Mouse (Mus musculus) CH12.LX (cell line): ENCODE results near the gene Rreb1. TPM values are rescaled to one million over a fixed set of nuclear protein-coding genes. Genes with fewer than 3 reads are reported as not detected.

Source experiments
- DNase-seq: peaks from one replicate; pipeline ENCODE4 v3.0.0-alpha.2; 2013; ENCODE audit errors: extremely low read depth
- H3K27ac ChIP-seq: 2 replicates; pipeline ENCODE4 v1.5.1; 2012; ENCODE audit warnings: low read depth, mild to moderate bottlenecking, control low read depth, moderate library complexity; ENCODE audit not compliant: insufficient read depth
- H3K27me3 ChIP-seq: replicated peaks from 2 replicates; pipeline ENCODE3; 2012; ENCODE audit warnings: inconsistent platforms
- H3K36me3 ChIP-seq, 2 experiments: replicated peaks in 1 of 2; 2 replicates each; pipeline versions ENCODE3 to v1.6.1; 2012; ENCODE audit warnings: inconsistent platforms in 1 of 2, low read length in 1 of 2, mild to moderate bottlenecking in 1 of 2, mixed read lengths in 1 of 2, moderate library complexity in 1 of 2; ENCODE audit not compliant: control insufficient read depth in 1 of 2, insufficient read depth in 1 of 2
- H3K4me1 ChIP-seq, 2 experiments: 2 replicates each; pipeline ENCODE4 v1.6.1; 2012; ENCODE audit warnings: inconsistent platforms in 1 of 2, moderate library complexity in 1 of 2; ENCODE audit not compliant: insufficient read depth in 2 of 2, control insufficient read depth in 1 of 2
- H3K4me2 ChIP-seq: 2 replicates; pipeline ENCODE4 v1.6.1; 2012; ENCODE audit warnings: low read depth, mild to moderate bottlenecking, control low read depth; ENCODE audit not compliant: poor library complexity, insufficient read depth, severe bottlenecking
- H3K4me3 ChIP-seq, 3 experiments: fragments of 150-350 bp in 1 of 3; sonication (generic) in 1 of 3; replicated peaks in 1 of 3; 2 replicates each; pipeline versions ENCODE3 to v1.5.1; 2011 to 2012; ENCODE audit warnings: low read depth in 2 of 3, low read length in 2 of 3, mild to moderate bottlenecking in 2 of 3, moderate library complexity in 2 of 3, control low read depth in 1 of 3, improper control_type of control experiment in 1 of 3, inconsistent platforms in 1 of 3, mixed read lengths in 1 of 3; ENCODE audit not compliant: poor library complexity in 1 of 3
- H3K79me2 ChIP-seq: replicated peaks from 2 replicates; pipeline ENCODE4 v1.6.1; 2012; ENCODE audit warnings: mild to moderate bottlenecking, moderate library complexity; ENCODE audit not compliant: control insufficient read depth, poor library complexity, insufficient read depth, severe bottlenecking; ENCODE audit errors: extremely low read depth
- H3K9ac ChIP-seq: 2 replicates; pipeline ENCODE4 v1.6.1; 2012; ENCODE audit warnings: low read depth, mild to moderate bottlenecking, control low read depth, moderate library complexity; ENCODE audit not compliant: insufficient read depth
- H3K9me3 ChIP-seq: replicated peaks from 2 replicates; pipeline ENCODE3; 2012; ENCODE audit warnings: low read length, inconsistent platforms, mixed read lengths
- BHLHE40 ChIP-seq: IDR thresholded peaks from 2 replicates; pipeline ENCODE4 v1.6.1; 2011; ENCODE audit warnings: mild to moderate bottlenecking, low read depth, low read length, improper control_type of control experiment
- CHD1 ChIP-seq: IDR thresholded peaks from 2 replicates; pipeline ENCODE4 v1.6.1; 2012; ENCODE audit warnings: low read depth, low read length, improper control_type of control experiment, inconsistent platforms
- CHD2 ChIP-seq: IDR thresholded peaks from 2 replicates; pipeline ENCODE4 v1.6.1; 2011; ENCODE audit warnings: low read length, improper control_type of control experiment
- CTCF ChIP-seq, 2 experiments: IDR thresholded peaks in 1 of 2; conservative IDR thresholded peaks in 1 of 2; 2 replicates each; pipeline ENCODE4 v1.5.1; 2011 to 2012; ENCODE audit warnings: low read depth in 2 of 2, low read length in 2 of 2, improper control_type of control experiment in 1 of 2, inconsistent platforms in 1 of 2, mild to moderate bottlenecking in 1 of 2, moderate library complexity in 1 of 2
- E2F4 ChIP-seq: IDR thresholded peaks from 2 replicates; pipeline ENCODE4 v1.6.1; 2011; ENCODE audit warnings: low read depth, low read length, improper control_type of control experiment; ENCODE audit not compliant: insufficient replicate concordance
- ELF1 ChIP-seq: IDR thresholded peaks from 2 replicates; pipeline ENCODE4 v1.6.1; 2014; ENCODE audit warnings: low read depth, mild to moderate bottlenecking, inconsistent platforms, low read length, improper control_type of control experiment
- EP300 ChIP-seq: IDR thresholded peaks from 2 replicates; pipeline ENCODE4 v1.6.1; 2011; ENCODE audit warnings: low read length, improper control_type of control experiment
- ETS1 ChIP-seq: conservative IDR thresholded peaks from 2 replicates; pipeline ENCODE4 v1.6.1; 2012; ENCODE audit warnings: low read depth, mild to moderate bottlenecking, inconsistent platforms, low read length, improper control_type of control experiment, moderate library complexity
- GABPA ChIP-seq: IDR thresholded peaks from 2 replicates; pipeline ENCODE4 v1.6.1; 2012; ENCODE audit warnings: low read depth, low read length, improper control_type of control experiment, inconsistent platforms; ENCODE audit not compliant: insufficient replicate concordance
- HCFC1 ChIP-seq: IDR thresholded peaks from 2 replicates; pipeline ENCODE4 v1.6.1; 2012; ENCODE audit warnings: low read depth, mild to moderate bottlenecking, inconsistent platforms, low read length, improper control_type of control experiment
- IRF4 ChIP-seq: IDR thresholded peaks from 2 replicates; pipeline ENCODE4 v1.6.1; 2014; ENCODE audit warnings: low read depth, mild to moderate bottlenecking, inconsistent platforms, low read length, improper control_type of control experiment
- JUN ChIP-seq: IDR thresholded peaks from 2 replicates; pipeline ENCODE4 v1.6.1; 2011; ENCODE audit warnings: low read depth, mild to moderate bottlenecking, low read length, improper control_type of control experiment, moderate library complexity; ENCODE audit not compliant: insufficient read depth
- JUND ChIP-seq: conservative IDR thresholded peaks from 2 replicates; pipeline ENCODE4 v1.6.1; 2011; ENCODE audit warnings: low read depth, low read length, improper control_type of control experiment
- KAT2A ChIP-seq: IDR thresholded peaks from 2 replicates; pipeline ENCODE4 v1.6.1; 2012; ENCODE audit warnings: low read length, improper control_type of control experiment, inconsistent platforms; ENCODE audit not compliant: insufficient replicate concordance
- MAFK ChIP-seq: IDR thresholded peaks from 2 replicates; pipeline ENCODE4 v1.6.1; 2011; ENCODE audit warnings: low read length, improper control_type of control experiment; ENCODE audit not compliant: insufficient replicate concordance
- MAX ChIP-seq: IDR thresholded peaks from 2 replicates; pipeline ENCODE4 v1.6.1; 2011; ENCODE audit warnings: low read length, improper control_type of control experiment
- MAZ ChIP-seq: IDR thresholded peaks from 2 replicates; pipeline ENCODE4 v1.6.1; 2012; ENCODE audit warnings: low read depth, mild to moderate bottlenecking, inconsistent platforms, low read length, improper control_type of control experiment, moderate library complexity
- MEF2A ChIP-seq: IDR thresholded peaks from 2 replicates; pipeline ENCODE4 v1.6.1; 2014; ENCODE audit warnings: low read depth, mild to moderate bottlenecking, inconsistent platforms, low read length, improper control_type of control experiment, borderline replicate concordance
- MXI1 ChIP-seq: IDR thresholded peaks from 2 replicates; pipeline ENCODE4 v1.6.1; 2011; ENCODE audit warnings: mild to moderate bottlenecking, low read depth, low read length, improper control_type of control experiment
- MYC ChIP-seq: IDR thresholded peaks from 2 replicates; pipeline ENCODE4 v1.6.1; 2011; ENCODE audit warnings: low read depth, mild to moderate bottlenecking, improper control_type of control experiment, low read length
- NELFE ChIP-seq: IDR thresholded peaks from 2 replicates; pipeline ENCODE4 v1.6.1; 2011; ENCODE audit warnings: low read depth, low read length, improper control_type of control experiment
- NRF1 ChIP-seq: IDR thresholded peaks from 2 replicates; pipeline ENCODE4 v1.6.1; 2014; ENCODE audit warnings: low read depth, mild to moderate bottlenecking, inconsistent platforms, low read length, improper control_type of control experiment, moderate library complexity
- PAX5 ChIP-seq: IDR thresholded peaks from 2 replicates; pipeline ENCODE4 v1.6.1; 2012; ENCODE audit warnings: low read length, inconsistent platforms, mixed read lengths
- POLR2A ChIP-seq: IDR thresholded peaks from 2 replicates; pipeline ENCODE4 v1.6.1; 2011; ENCODE audit warnings: low read depth, mild to moderate bottlenecking, improper control_type of control experiment, low read length
- POLR2AphosphoS2 ChIP-seq: IDR thresholded peaks from 2 replicates; pipeline ENCODE4 v1.6.1; 2011; ENCODE audit warnings: low read depth, low read length, improper control_type of control experiment
- RAD21 ChIP-seq: IDR thresholded peaks from 2 replicates; pipeline ENCODE4 v1.6.1; 2011; ENCODE audit warnings: low read depth, mild to moderate bottlenecking, low read length, improper control_type of control experiment, moderate library complexity
- RCOR1 ChIP-seq: conservative IDR thresholded peaks from 2 replicates; pipeline ENCODE4 v1.6.1; 2012; ENCODE audit warnings: low read depth, mild to moderate bottlenecking, inconsistent platforms, low read length, improper control_type of control experiment
- SIN3A ChIP-seq: IDR thresholded peaks from 2 replicates; pipeline ENCODE4 v1.6.1; 2012; ENCODE audit warnings: low read length, improper control_type of control experiment, inconsistent platforms
- SMC3 ChIP-seq: IDR thresholded peaks from 2 replicates; pipeline ENCODE4 v1.6.1; 2011; ENCODE audit warnings: low read depth, low read length, improper control_type of control experiment
- TBP ChIP-seq: conservative IDR thresholded peaks from 2 replicates; pipeline ENCODE4 v1.6.1; 2011; ENCODE audit warnings: low read depth, low read length, improper control_type of control experiment
- TCF12 ChIP-seq: IDR thresholded peaks from 2 replicates; pipeline ENCODE4 v1.6.1; 2014; ENCODE audit warnings: low read depth, mild to moderate bottlenecking, inconsistent platforms, low read length, improper control_type of control experiment
- UBTF ChIP-seq: IDR thresholded peaks from 2 replicates; pipeline ENCODE4 v1.6.1; 2012; ENCODE audit warnings: low read depth, mild to moderate bottlenecking, inconsistent platforms, low read length, improper control_type of control experiment, moderate library complexity
- USF1 ChIP-seq: IDR thresholded peaks from 2 replicates; pipeline ENCODE4 v1.6.1; 2014; ENCODE audit warnings: low read depth, mild to moderate bottlenecking, inconsistent platforms, low read length, improper control_type of control experiment
- USF2 ChIP-seq: conservative IDR thresholded peaks from 2 replicates; pipeline ENCODE4 v1.6.1; 2011; ENCODE audit warnings: low read depth, low read length, improper control_type of control experiment
- ZC3H11A ChIP-seq: IDR thresholded peaks from 2 replicates; pipeline ENCODE4 v1.6.1; 2012; ENCODE audit warnings: low read depth, mild to moderate bottlenecking, inconsistent platforms, low read length, improper control_type of control experiment
- ZMIZ1 ChIP-seq: IDR thresholded peaks from 2 replicates; pipeline ENCODE4 v1.6.1; 2012; ENCODE audit warnings: low read depth, mild to moderate bottlenecking, inconsistent platforms, low read length, improper control_type of control experiment
- ZNF384 ChIP-seq: IDR thresholded peaks from 2 replicates; pipeline ENCODE4 v1.6.1; 2012; ENCODE audit warnings: low read depth, low read length, improper control_type of control experiment, inconsistent platforms
- dilution Hi-C: fragments of 300-500 bp; cut with MboI; formaldehyde crosslinking; loops from 2 replicates; pipeline ENCODE4 v1.14.3; 2020; ENCODE audit warnings: low sequenced_read_pairs; ENCODE audit not compliant: extremely low pct_unique_long_range_greater_than_20kb, extremely low pct_ligation_motif_present
- in situ Hi-C: fragments of 300-500 bp; cut with MboI; formaldehyde crosslinking; loops from 3 replicates; pipeline ENCODE4 v1.14.3; 2019; ENCODE audit warnings: low sequenced_read_pairs, low pct_ligation_motif_present, low pct_unique_long_range_greater_than_20kb, mixed read lengths
- polyA plus RNA-seq: library from polyadenylated mRNA; unstranded; fragments of >175 nt; gene quantifications from 2 replicates; pipeline ENCODE4 v1.2.1, GENCODE M21; 2012; ENCODE audit warnings: low read depth; ENCODE audit not compliant: insufficient read length
- total RNA-seq, 2 experiments: library from RNA; depleted of rRNA; stranded (reverse); fragments of 300-350 nt in 1 of 2; fragments of >200 nt in 1 of 2; gene quantifications; 2 replicates each; pipeline ENCODE4 v1.2.3; 2012 to 2014

The Rreb1 gene
- total and polyA plus RNA-seq, 3 experiments, result 1.0 to 10.2 (median 5.3) TPM

- dilution Hi-C loops, result no loop called here
- peak overlapping the region; percentile 14 for H3K4me2 ChIP-seq
- DNase-seq, result peak; percentile 58
These were observed 74.7 kb downstream of the Rreb1 start for GRCm38 (mm10) chr13:37852850-37853249.

GRCm38 (mm10) chr13:37853441-37853840 is 75.2 kb downstream of the Rreb1 start:
- Histone ChIP-seq H3K4me2 (peak overlapping the region; percentile 29), H3K27ac (peak overlapping the region; percentile 70), H3K79me2 (peaks cover 43% of the 10 kb centered on the region), H3K27me3 (no peaks in the 10 kb centered on the region), H3K36me3 (peaks cover 0 to 7% of the 10 kb centered on the region in 2 experiments), H3K9ac (peak overlapping the region; percentile 55), H3K9me3 (no peaks in the 10 kb centered on the region), H3K4me3 (peak overlapping the region; percentile 12 to 45 (median 35)), H3K4me1 (peaks cover 12 to 54% of the 10 kb centered on the region in 2 experiments)
- in situ Hi-C loops, result no loop called here
- DNase-seq, result peak; percentile 68
- dilution Hi-C loops, result no loop called here
- TF ChIP-seq MEF2A, result no peak
- TF ChIP-seq ETS1, result no peak; the same call in 1 of the 2 replicates
- TF ChIP-seq MYC, result peak; percentile 80
- TF ChIP-seq ZMIZ1, result no peak
- peak; percentile 49 for TF ChIP-seq EP300
- no peak for TF ChIP-seq MAZ
- TF ChIP-seq HCFC1, result no peak
- TF ChIP-seq NRF1, result no peak
- no peak for TF ChIP-seq CHD1
- no peak for TF ChIP-seq USF1
- TF ChIP-seq SMC3, result no peak
- 0 out of 2 replicates have a peak, but pooled peaks have one; percentile 0 for TF ChIP-seq RAD21
- no peak for TF ChIP-seq ELF1
- TF ChIP-seq IRF4, result peak; percentile 53; the same call in 1 of the 2 replicates
- no peak for TF ChIP-seq GABPA
- no peak for TF ChIP-seq PAX5
- no peak for TF ChIP-seq ZNF384
- TF ChIP-seq TBP, result no peak

More at GRCm38 (mm10) chr13:37852850-37853249, 74.7 kb downstream of the Rreb1 start:
- Histone ChIP-seq H3K27me3 (no peaks in the 10 kb centered on the region), H3K36me3 (peaks cover 0 to 8% of the 10 kb centered on the region in 2 experiments), H3K27ac (peak overlapping the region; percentile 70), H3K4me3 (peak overlapping the region in 2 of 3 experiments; percentile 35 to 45), H3K9ac (peak overlapping the region; percentile 55), H3K4me1 (peaks cover 12 to 53% of the 10 kb centered on the region in 2 experiments), H3K79me2 (peaks cover 39% of the 10 kb centered on the region), H3K9me3 (no peaks in the 10 kb centered on the region)
- in situ Hi-C loops, result no loop called here
- TF ChIP-seq MAFK (0 out of 2 replicates have a peak, but pooled peaks have one; percentile 22), TCF12 (peak; percentile 89), KAT2A (0 out of 2 replicates have a peak, but pooled peaks have one; percentile 33), E2F4 (0 out of 2 replicates have a peak, but pooled peaks have one; percentile 27), MEF2A (peak; percentile 58), ELF1 (peak; percentile 26; the same call in 1 of the 2 replicates), SIN3A (peak; percentile 50; the same call in 1 of the 2 replicates), CHD2 (peak; percentile 54; the same call in 1 of the 2 replicates), USF2 (no peak), PAX5 (no peak), MAX (0 out of 2 replicates have a peak, but pooled peaks have one; percentile 34), POLR2AphosphoS2 (no peak), BHLHE40 (peak; percentile 85), SMC3 (0 out of 2 replicates have a peak, but pooled peaks have one; percentile 14), ZNF384 (no peak; the same call in 1 of the 2 replicates), NELFE (0 out of 2 replicates have a peak, but pooled peaks have one; percentile 14), POLR2A (no peak), ZC3H11A (no peak), JUND (peak; percentile 40), NRF1 (no peak), JUN (peak; percentile 68), IRF4 (peak; percentile 56), EP300 (peak; percentile 78), MXI1 (no peak; the same call in 1 of the 2 replicates), ZMIZ1 (no peak), TBP (0 out of 2 replicates have a peak, but pooled peaks have one; percentile 19), RAD21 (peak; percentile 2), CTCF (conservative IDR thresholded peaks at IDR 0.05 in 1 of 2, IDR thresholded peaks at IDR 0.05 in 1 of 2; ENCODE audit: low read depth in 2 of 2, low read length in 2 of 2) (no peak), ETS1 (peak; percentile 92), MAZ (peak; percentile 47; the same call in 1 of the 2 replicates), RCOR1 (peak; percentile 80), UBTF (0 out of 2 replicates have a peak, but pooled peaks have one; percentile 42)
